Mouse (Mus musculus) midbrain, embryonic 13.5 days (tissue): ENCODE measurements around the gene Ripk1. TPM values are rescaled to one million over a fixed set of nuclear protein-coding genes. Genes with fewer than 3 reads are reported as not detected.

Source experiments
- ATAC-seq: fragments of 200-750 bp; cut with Nextera tagmentation; 2 replicates; pipeline ENCODE4 v1.8.0; 2017; ENCODE audit warnings: mild to moderate bottlenecking, moderate TSS enrichment, moderate library complexity
- H3K27ac ChIP-seq: fragments of 300-500 bp; sonication (generic); 2 replicates; pipeline ENCODE4 v1.5.1; 2015; ENCODE audit warnings: inconsistent platforms, mild to moderate bottlenecking, moderate library complexity
- H3K27me3 ChIP-seq: fragments of 300-500 bp; sonication (generic); 2 replicates; pipeline ENCODE4 v1.6.1; 2015; ENCODE audit warnings: mild to moderate bottlenecking, inconsistent platforms
- H3K36me3 ChIP-seq: fragments of 300-500 bp; sonication (generic); 2 replicates; pipeline ENCODE4 v1.6.1; 2015; ENCODE audit warnings: mild to moderate bottlenecking, inconsistent platforms
- H3K4me1 ChIP-seq: fragments of 300-500 bp; sonication (generic); replicated peaks from 2 replicates; pipeline ENCODE4 v1.6.1; 2015; ENCODE audit warnings: inconsistent platforms
- H3K4me2 ChIP-seq: fragments of 300-500 bp; sonication (generic); replicated peaks from 2 replicates; pipeline ENCODE4 v1.6.1; 2015; ENCODE audit warnings: moderate library complexity, mild to moderate bottlenecking, inconsistent platforms
- H3K4me3 ChIP-seq: fragments of 300-500 bp; sonication (generic); replicated peaks from 2 replicates; pipeline ENCODE4 v1.5.1; 2015; ENCODE audit warnings: mild to moderate bottlenecking, inconsistent platforms
- H3K9ac ChIP-seq: fragments of 300-500 bp; sonication (generic); replicated peaks from 2 replicates; pipeline ENCODE4 v1.6.1; 2015; ENCODE audit warnings: mild to moderate bottlenecking, inconsistent platforms
- H3K9me3 ChIP-seq: fragments of 300-500 bp; sonication (generic); 2 replicates; pipeline ENCODE4 v1.6.1; 2016; ENCODE audit warnings: mild to moderate bottlenecking, inconsistent platforms
- WGBS: fragments of 180-500 bp; shearing (Covaris S2); methylation state at CpG from one replicate; pipeline ENCODE4 v1.1.7; 2015; 5-methylcytosine and 5-hydroxymethylcytosine counted together
- polyA plus RNA-seq: library from polyadenylated mRNA; unstranded; fragments of >200 nt; fragmentation: Nextera tagmentation; extraction: Ambion mirVana; gene quantifications from 2 replicates; pipeline ENCODE4 v1.2.1, GENCODE M21; 2015

The Ripk1 gene
- polyA plus RNA-seq, 1 experiment from 2014 or later = 6.4 TPM

- Histone ChIP-seq H3K9ac (no peak overlapping the region), H3K4me3 (no peak overlapping the region), H3K4me2 (no peak overlapping the region), H3K27me3 (no peaks in the 10 kb centered on the region), H3K4me1 (peaks cover 10% of the 10 kb centered on the region), H3K27ac (no peak overlapping the region), H3K9me3 (no peaks in the 10 kb centered on the region), H3K36me3 (peaks cover 10% of the 10 kb centered on the region)
- 80% methylated on average over 7 of the region's 7 CpGs for WGBS
- no peak for ATAC-seq
Measured at GRCm38 (mm10) chr13:34043716-34044393, 41.7 kb downstream of the Ripk1 start.

GRCm38 (mm10) chr13:34045511-34046249, 43.5 kb downstream of the Ripk1 start:
- Histone ChIP-seq H3K9ac (no peak overlapping the region), H3K27me3 (no peaks in the 10 kb centered on the region), H3K4me3 (no peak overlapping the region), H3K4me1 (peaks cover 7% of the 10 kb centered on the region), H3K27ac (no peak overlapping the region), H3K36me3 (peaks cover 14% of the 10 kb centered on the region), H3K4me2 (no peak overlapping the region), H3K9me3 (no peaks in the 10 kb centered on the region)
- WGBS = 66% methylated on average over 5 of the region's 5 CpGs
- ATAC-seq = peak; percentile 48; the same call in 1 of the 2 replicates

GRCm38 (mm10) chr13:34046421-34047012, 44.4 kb downstream of the Ripk1 start:
- peak; percentile 95 for ATAC-seq
- peaks cover 20% of the 10 kb centered on the region for H3K36me3 ChIP-seq
- WGBS = 40% methylated on average over 11 of the region's 11 CpGs
- H3K9ac ChIP-seq = no peak overlapping the region
- no peaks in the 10 kb centered on the region for H3K9me3 ChIP-seq
- no peak overlapping the region for H3K4me2 ChIP-seq
- no peak overlapping the region for H3K4me3 ChIP-seq
- peaks cover 7% of the 10 kb centered on the region for H3K4me1 ChIP-seq
- H3K27ac ChIP-seq = no peak overlapping the region
- no peaks in the 10 kb centered on the region for H3K27me3 ChIP-seq

GRCm38 (mm10) chr13:34047526-34047925, 45.4 kb downstream of the Ripk1 start:
- Histone ChIP-seq H3K27me3 (no peaks in the 10 kb centered on the region), H3K9me3 (no peaks in the 10 kb centered on the region), H3K27ac (no peak overlapping the region), H3K36me3 (peaks cover 27% of the 10 kb centered on the region), H3K4me3 (no peak overlapping the region), H3K4me1 (peaks cover 6% of the 10 kb centered on the region), H3K9ac (no peak overlapping the region), H3K4me2 (no peak overlapping the region)
- no peak for ATAC-seq
- WGBS = 68% methylated on average over 3 of the region's 3 CpGs

GRCm38 (mm10) chr13:34050479-34050878, 48.3 kb downstream of the Ripk1 start:
- Histone ChIP-seq H3K27ac (no peak overlapping the region), H3K9ac (no peak overlapping the region), H3K9me3 (no peaks in the 10 kb centered on the region), H3K27me3 (no peaks in the 10 kb centered on the region), H3K36me3 (peaks cover 42% of the 10 kb centered on the region), H3K4me1 (peaks cover 5% of the 10 kb centered on the region), H3K4me2 (no peak overlapping the region), H3K4me3 (no peak overlapping the region)
- ATAC-seq = no peak
- 95% methylated on average over 8 of the region's 8 CpGs for WGBS

- no peaks in the 10 kb centered on the region for H3K9me3 ChIP-seq
- no peaks in the 10 kb centered on the region for H3K27me3 ChIP-seq
- peaks cover 2% of the 10 kb centered on the region for H3K4me1 ChIP-seq
- H3K36me3 ChIP-seq = peaks cover 48% of the 10 kb centered on the region
- no peak overlapping the region for H3K27ac ChIP-seq
- H3K4me3 ChIP-seq = no peak overlapping the region
- no peak for ATAC-seq
- no peak overlapping the region for H3K9ac ChIP-seq
- no peak overlapping the region for H3K4me2 ChIP-seq
- WGBS = 96% methylated on average over 3 of the region's 3 CpGs
Measured at GRCm38 (mm10) chr13:34051692-34052091, 49.5 kb downstream of the Ripk1 start.

- no peaks in the 10 kb centered on the region for H3K4me1 ChIP-seq
- no peak overlapping the region for H3K27ac ChIP-seq
- no peak for ATAC-seq
- H3K27me3 ChIP-seq = no peaks in the 10 kb centered on the region
- no peak overlapping the region for H3K4me3 ChIP-seq
- H3K9ac ChIP-seq = no peak overlapping the region
- 84% methylated on average over 13 of the region's 13 CpGs for WGBS
- no peak overlapping the region for H3K4me2 ChIP-seq
- peaks cover 49% of the 10 kb centered on the region for H3K36me3 ChIP-seq
- no peaks in the 10 kb centered on the region for H3K9me3 ChIP-seq
Measured at GRCm38 (mm10) chr13:34053673-34054282, 51.6 kb downstream of the Ripk1 start.

GRCm38 (mm10) chr13:34054391-34054790, 52.2 kb downstream of the Ripk1 start:
- H3K27ac ChIP-seq = no peak overlapping the region
- ATAC-seq = 0 out of 2 replicates have a peak, but pooled peaks have one; percentile 17
- no peaks in the 10 kb centered on the region for H3K27me3 ChIP-seq
- H3K4me2 ChIP-seq = no peak overlapping the region
- H3K9me3 ChIP-seq = no peaks in the 10 kb centered on the region
- H3K4me3 ChIP-seq = no peak overlapping the region
- no peak overlapping the region for H3K9ac ChIP-seq
- no peaks in the 10 kb centered on the region for H3K4me1 ChIP-seq
- H3K36me3 ChIP-seq = peaks cover 49% of the 10 kb centered on the region
- 60% methylated on average over 4 of the region's 4 CpGs for WGBS

- H3K4me1 ChIP-seq = no peaks in the 10 kb centered on the region
- 90% methylated on average over 3 of the region's 3 CpGs for WGBS
- no peak for ATAC-seq
- H3K4me2 ChIP-seq = no peak overlapping the region
- no peaks in the 10 kb centered on the region for H3K9me3 ChIP-seq
- H3K27ac ChIP-seq = no peak overlapping the region
- H3K27me3 ChIP-seq = no peaks in the 10 kb centered on the region
- H3K36me3 ChIP-seq = peaks cover 50% of the 10 kb centered on the region
- H3K4me3 ChIP-seq = no peak overlapping the region
- H3K9ac ChIP-seq = no peak overlapping the region
Measured at GRCm38 (mm10) chr13:34054983-34055382, 52.8 kb downstream of the Ripk1 start.

- peaks cover 40% of the 10 kb centered on the region for H3K36me3 ChIP-seq
- 80% methylated on average over 1 of the region's 1 CpGs for WGBS
- H3K9me3 ChIP-seq = no peaks in the 10 kb centered on the region
- H3K27me3 ChIP-seq = no peaks in the 10 kb centered on the region
- H3K4me1 ChIP-seq = no peaks in the 10 kb centered on the region
- no peak overlapping the region for H3K4me3 ChIP-seq
- H3K9ac ChIP-seq = no peak overlapping the region
- no peak overlapping the region for H3K4me2 ChIP-seq
- H3K27ac ChIP-seq = no peak overlapping the region
- no peak for ATAC-seq
Measured at GRCm38 (mm10) chr13:34057252-34057651, 55.1 kb downstream of the Ripk1 start.

- Histone ChIP-seq H3K4me2 (no peak overlapping the region), H3K9me3 (no peaks in the 10 kb centered on the region), H3K36me3 (peaks cover 38% of the 10 kb centered on the region), H3K4me3 (no peak overlapping the region), H3K27me3 (no peaks in the 10 kb centered on the region), H3K9ac (no peak overlapping the region), H3K4me1 (no peaks in the 10 kb centered on the region), H3K27ac (no peak overlapping the region)
- no peak for ATAC-seq
- WGBS = 93% methylated on average over 9 of the region's 9 CpGs
Measured at GRCm38 (mm10) chr13:34060061-34060460, 57.9 kb downstream of the Ripk1 start.

- Histone ChIP-seq H3K4me3 (no peak overlapping the region), H3K36me3 (peaks cover 28% of the 10 kb centered on the region), H3K27me3 (no peaks in the 10 kb centered on the region), H3K27ac (no peak overlapping the region), H3K9me3 (no peaks in the 10 kb centered on the region), H3K4me2 (no peak overlapping the region), H3K9ac (no peak overlapping the region), H3K4me1 (0 out of 2 replicates have a peak, but pooled peaks cover 3% of the 10 kb centered on the region)
- WGBS = 95% methylated on average over 10 of the region's 10 CpGs
- no peak for ATAC-seq
Measured at GRCm38 (mm10) chr13:34062466-34062865, 60.3 kb downstream of the Ripk1 start.
